Mouse (Mus musculus): ENCODE data around the gene Ephb4. TPM values are rescaled to one million over a fixed set of nuclear protein-coding genes. Genes with fewer than 3 reads are reported as not detected.

Gene Ephb4
- 6.6 and 8.0 TPM in 2 replicates for polyA plus RNA-seq (2015; fragmentation: Nextera tagmentation; extraction: Ambion mirVana)

DNA sequence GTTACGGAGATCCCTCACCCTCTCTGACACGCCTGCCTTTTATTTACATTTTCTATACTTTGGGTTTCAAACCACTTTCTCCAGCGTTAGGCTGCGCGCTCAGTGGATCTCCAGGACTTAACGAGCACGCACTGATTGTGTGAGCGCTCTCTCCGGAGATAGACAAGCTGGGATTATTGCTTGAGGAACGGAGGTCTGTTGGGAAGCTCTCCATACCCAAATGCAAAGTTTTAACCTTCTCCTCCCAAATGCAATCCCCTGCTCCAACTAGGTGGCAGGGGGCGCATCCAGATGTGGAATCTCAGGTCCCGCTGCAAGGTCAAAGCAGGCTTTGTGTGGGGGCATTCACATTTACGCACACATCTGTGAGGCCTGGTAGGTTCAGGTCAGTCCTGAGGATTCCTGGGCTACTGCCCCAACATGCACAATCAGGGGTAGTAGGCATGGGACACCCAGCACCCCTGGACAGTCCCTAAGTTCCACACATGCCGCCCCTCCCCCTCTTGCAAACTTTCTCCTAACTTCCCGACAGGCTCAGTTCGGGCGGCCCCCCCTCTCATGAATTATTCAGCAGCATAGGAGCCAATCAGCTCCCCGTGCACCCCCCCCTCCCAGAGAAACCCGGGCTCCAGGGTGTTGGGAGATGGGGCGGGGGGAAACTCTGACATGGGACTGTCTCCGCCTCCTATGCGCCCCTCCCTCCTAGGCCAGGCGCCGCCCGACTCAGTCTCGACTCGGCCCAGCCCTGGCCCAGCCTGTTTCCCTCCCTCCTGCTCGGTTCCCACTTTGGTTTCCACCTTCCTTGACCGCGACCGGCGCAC is at the start of gene Ephb4:
Ephb4 (plus strand) TSS at position 726 of the 821 bp plus-strand sequence.
- no peak for DNase-seq (ENCODE audit: low spot score)

DNA sequence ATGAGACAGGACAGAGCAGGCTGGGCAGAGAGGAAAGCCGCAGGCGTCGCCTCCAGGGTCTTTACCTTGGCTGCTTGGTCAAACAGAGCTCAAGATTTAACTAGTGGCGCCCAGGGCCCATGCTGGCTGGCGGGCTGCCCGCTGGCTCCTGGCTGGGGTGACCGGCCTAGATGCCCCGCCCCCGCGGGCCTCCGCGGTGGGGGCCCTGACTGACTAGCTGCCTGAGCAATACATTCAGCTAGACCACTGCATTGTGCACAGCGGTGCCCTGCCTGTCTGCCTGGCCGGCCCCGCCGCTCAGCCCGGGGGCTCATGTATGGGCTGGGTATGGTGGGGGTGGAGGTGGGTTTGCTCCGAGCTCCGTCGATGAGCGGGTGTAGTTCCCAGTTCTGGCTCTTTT is 48.7 kb upstream of the Ephb4 start:
- DNase-seq (ENCODE audit: low spot score) = no peak

DNA sequence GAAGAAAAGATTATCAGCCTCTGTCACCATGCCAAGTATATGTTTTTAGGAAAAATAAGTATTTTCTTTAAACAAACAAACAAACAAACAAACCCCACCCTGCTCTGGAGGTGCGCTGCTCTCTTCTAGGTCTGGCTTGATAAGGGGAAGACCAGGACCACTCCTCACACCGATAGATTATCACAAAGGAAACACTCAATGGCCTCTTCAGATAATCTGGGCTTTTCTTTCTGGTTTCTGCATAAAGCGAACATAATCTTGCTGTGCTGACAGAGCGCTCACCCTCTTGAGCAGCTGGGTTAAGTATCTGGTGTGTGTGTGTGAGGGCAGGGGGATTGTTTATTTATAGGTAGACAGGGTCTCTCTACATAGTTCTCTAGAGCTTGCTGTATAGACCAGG is 46.3 kb upstream of the Ephb4 start:
- DNase-seq (ENCODE audit: low spot score) = no peak

DNA sequence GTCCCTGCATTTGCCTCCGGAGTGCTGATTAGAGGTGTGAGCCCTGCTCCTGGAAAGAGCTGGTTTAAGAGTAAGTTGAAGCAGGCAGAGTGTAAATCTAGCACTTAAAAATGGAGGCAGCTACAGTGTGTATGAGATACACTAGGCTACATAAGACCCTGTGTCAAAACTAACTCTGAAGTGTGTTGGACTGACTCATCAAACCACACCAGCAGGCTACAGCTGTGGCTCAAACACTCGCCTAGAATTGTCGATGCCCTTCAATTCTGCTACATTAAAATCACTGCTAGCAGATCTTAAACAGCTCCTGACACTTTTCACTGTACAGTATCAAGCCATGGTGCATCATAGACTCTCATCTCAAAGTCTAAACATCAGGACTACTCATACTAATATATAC is 45.7 kb upstream of the Ephb4 start:
- DNase-seq (ENCODE audit: low spot score) = no peak

DNA sequence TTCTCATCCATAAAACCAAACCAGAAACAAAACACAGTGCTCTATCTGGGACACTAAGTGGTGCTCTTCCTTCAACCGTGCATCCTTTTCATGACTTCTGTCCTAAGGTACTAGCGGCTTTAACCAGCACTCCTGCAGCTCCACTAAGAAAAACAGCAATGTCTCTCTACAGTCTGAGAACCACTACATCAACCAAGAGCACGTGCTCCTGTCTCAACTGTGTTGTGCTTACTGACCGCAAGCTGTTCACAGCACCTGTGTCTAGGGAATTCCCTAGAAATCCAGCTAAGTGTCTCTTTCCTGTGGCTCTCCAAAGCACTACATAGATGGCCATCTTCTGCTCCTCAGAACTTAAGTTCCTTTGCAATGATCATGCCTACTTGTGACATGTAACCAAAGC is 45.1 kb upstream of the Ephb4 start:
- DNase-seq (ENCODE audit: low spot score) = no peak

DNA sequence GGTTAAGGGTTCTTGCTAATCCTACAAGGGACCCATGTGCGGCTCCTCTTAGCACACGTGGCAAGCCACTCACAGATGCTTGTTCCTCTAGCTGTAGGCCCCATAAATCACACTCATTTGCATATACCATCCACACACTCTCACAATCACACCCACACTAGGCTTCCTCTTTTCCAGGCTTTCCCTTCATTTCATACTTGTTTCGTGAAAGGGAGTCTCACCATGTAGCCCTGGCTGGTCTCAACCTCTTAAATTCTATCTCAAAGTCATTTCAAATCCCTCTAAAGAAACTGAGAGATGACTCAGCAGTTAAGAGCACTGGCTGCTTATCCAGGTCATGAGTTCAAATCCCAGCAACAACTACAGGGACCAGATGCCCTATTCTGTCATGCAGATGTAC is 44.1 kb upstream of the Ephb4 start:
- DNase-seq (ENCODE audit: low spot score) = no peak

DNA sequence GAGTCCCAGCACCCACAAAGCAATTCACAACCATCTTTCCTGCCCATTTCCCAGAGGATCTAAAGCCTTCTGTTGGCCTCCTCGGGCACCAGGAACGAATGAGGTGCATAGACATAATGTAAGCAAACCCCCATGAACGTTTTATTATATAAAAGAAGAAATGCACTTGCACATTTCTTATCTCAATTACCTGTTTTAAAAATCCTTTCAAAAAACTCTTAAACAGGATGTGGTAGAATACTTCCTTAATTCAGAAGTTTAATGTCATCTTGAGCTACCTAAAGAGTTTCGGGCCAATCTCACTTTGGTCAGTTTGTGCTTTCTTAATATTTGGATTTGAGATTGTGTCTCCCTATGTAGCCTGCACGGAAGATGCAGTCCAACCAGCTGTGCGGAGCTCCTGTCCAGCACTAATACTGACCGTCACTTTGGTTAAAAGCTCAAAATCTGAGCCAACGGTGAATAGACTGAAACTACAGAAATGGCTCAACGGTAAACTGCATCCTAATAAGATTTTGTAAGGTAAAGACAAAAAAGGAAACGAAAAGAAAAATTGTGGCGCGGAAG is 43.4 kb upstream of the Ephb4 start:
- no peak for DNase-seq (ENCODE audit: low spot score)

DNA sequence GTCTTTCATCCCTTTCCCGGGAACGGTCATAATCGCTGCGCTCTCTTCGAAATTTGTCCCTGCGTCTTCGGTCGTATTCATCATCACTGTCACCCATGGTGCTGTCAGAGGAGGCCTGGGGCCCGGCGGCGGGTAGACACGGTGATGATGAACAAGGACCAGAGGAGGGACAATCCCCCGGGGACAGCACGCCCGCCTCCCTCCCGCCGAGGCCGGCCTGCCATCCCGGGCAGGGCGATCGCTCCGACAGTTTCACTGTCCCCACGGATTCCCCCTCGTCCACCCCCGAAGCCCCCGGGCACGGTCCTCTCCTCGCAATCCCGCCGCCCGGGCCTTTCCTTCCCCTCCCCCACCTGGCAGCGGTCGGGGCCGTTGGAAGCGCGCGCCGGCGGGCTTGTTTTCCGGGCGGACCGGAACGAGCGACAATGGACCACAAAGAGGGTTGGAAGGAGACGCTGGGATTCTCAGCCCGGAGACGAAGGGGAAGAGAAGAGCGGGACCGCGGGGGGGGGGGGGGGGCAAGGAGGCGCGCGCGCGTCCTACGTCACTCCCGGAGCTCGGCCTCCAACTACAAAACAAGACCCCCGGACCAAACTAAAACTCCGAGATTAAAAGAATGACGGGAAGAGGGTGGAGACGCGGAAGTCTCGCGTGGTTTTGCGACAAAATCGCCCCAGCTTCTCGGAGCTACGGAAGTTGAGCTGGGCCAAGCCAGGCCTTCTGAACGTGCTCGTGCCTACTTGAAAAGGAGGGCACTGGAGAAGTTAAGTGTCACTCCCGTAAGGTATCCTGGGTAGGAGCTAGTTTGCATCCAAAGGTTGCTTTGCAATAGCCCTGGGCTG is 42.6 kb upstream of the Ephb4 start, which contains the start of gene Srrt:
Srrt (minus strand) TSS at position 604 of the 842 bp plus-strand sequence.
- DNase-seq (ENCODE audit: low spot score) = peak; percentile 96

DNA sequence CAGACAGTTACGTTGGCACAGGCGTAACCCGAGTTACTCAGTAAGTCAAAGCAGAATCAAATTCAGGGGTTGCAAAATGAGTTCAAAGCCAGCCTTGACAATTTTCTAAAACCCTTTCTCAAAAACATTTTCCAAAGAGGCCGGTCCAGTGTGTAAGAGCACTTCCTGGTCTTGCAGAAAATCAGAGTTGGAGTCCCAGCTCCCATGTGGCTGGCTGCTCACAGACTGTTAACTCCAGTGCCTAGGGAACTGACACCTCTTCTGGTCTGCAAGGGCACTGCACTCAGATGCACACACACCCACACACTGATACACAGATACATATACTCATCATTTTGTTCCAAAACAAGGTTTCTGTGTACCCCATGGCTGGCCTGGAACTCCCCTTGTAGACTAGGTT is 41.6 kb upstream of the Ephb4 start:
- DNase-seq (ENCODE audit: low spot score) = no peak

DNA sequence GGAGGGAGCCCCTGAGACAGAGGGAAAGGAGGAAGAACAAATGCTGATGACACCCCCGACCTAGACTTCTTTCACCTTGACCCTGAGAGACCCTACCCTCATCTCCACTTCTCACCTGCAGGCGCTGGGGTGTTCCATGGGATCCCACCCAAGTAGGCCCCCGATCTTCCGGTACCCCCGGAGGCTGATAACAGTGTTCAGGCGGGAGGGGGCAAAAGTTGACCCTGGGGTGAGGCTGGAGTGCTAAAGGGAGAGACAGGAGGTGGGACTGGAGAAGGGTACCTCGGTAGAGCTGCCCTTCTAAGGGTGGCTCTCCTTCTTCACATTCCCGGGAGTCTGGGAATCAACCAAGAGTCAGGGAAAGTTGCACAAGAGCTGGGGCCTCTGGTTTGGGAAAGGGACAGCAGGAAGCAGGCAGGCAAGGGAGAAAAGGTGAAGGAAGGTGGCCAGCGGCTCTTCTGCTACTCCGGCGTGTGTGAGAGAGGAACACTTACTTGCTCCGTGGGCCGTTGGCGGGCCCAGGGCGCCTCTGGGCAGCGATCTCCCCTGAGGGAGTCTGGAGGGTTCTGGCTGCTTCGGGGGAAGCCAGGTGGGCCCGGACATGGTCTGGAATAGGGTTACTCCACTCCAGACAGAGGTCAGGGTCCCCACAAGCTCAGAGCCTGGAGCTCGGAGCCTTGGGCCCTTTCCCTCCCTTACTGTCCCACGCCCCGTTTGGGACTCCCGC is 36.3 kb upstream of the Ephb4 start:
- no peak for DNase-seq (ENCODE audit: low spot score)

DNA sequence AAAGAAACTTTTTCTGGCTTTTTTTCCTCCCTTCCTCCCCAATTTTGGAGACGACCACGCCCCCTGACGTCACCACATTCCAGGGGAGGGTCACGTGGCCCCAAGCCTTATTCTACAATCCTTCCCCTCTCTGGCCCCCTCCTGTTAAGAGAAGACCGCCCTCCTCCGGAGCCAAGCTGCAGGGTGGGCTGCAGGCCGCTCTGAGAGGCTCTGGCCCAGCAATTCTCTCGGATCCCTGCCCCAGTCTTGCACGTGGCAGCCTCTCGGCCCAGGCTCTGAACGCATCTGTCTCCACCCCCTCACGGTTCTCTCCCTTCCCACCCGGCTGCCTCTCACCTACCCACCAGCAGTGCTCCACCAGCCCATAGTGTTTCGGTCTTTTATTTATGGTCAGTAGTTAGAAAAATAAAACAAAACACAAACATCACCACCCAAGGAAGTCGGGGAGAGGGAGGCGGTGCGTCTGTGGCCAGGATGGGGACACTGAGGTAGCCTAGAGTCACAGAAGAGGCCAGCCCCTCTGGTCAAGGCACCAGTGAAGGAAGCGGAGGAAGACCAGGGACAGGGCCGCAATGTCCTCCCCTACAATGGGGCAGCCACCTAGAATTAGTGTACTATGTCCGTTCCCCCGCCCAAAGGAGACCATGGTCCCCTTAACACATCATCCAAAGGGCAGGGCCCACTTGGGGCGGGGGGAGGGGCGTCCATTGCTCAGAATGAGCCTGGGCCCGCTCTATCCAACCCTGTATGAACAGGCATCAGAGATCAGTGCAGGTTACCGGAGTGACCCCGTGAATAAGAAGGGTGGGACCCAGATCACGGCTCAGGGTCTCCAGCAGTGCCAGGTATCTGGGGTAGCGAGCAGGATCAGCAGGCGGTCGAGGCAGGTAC is 35.5 kb upstream of the Ephb4 start, which contains the start of gene Trip6:
Trip6 (minus strand) TSS at position 212 of the 891 bp plus-strand sequence.
- no peak for DNase-seq (ENCODE audit: low spot score)

DNA sequence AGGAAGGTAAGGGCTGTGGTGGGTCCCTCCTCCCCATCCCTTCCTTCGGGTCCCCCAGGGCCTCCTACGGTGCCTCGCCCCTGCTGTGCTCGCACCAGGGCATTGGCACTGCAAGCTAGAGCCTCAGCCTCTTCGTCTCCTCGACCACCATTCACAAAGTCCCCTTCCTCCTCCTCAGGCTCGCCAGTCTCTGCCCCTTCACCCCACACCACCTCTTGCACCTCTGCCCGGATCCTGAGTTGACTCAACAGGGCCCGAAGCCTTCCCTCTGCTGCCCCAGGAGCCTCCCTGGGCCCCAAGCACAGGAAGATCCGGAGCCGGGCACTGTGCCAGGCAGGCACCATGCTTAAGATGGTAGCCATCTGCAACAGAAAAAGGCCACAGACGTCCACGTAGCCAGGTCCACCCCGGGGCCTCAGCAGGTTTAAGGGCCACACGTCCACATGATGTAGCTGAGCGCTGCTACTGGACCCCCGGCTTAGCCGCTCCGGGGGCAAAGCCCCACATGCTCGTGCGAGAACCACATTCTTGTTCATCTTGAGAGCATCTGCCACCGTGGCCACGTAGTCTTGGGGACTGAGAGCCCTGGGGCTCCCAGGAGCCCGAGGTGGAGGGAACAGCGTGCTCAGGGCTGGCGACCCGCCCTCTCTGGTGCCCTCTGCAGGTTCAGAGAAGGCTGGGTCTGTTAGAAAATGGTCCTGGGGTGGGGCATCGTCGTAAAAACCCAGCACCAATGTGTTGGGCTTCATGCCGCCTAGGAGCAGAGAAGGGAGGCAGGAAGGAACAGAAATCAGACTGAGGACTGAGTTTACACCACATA is 34.6 kb upstream of the Ephb4 start:
- DNase-seq (ENCODE audit: low spot score) = peak; percentile 27

DNA sequence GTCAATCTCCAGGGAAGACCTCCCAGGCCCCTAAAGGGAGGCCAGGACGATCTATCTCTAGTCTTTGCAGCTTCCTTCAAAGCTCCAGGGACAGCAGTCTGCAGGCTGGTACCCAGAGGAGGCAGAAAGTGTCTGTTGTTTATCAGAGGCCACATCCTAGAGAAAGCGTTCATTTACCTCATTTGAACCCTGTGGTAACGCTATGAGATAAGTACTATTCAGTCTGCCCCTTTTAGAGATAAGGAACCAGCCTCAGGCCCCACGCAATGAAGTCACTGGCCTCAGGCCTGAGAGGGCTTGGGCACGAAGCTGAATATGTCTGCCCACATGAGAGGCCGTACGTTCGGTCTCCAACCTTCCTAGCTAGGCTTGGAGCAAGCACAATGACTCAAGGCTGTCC is 32.5 kb upstream of the Ephb4 start:
- DNase-seq (ENCODE audit: low spot score) = no peak

DNA sequence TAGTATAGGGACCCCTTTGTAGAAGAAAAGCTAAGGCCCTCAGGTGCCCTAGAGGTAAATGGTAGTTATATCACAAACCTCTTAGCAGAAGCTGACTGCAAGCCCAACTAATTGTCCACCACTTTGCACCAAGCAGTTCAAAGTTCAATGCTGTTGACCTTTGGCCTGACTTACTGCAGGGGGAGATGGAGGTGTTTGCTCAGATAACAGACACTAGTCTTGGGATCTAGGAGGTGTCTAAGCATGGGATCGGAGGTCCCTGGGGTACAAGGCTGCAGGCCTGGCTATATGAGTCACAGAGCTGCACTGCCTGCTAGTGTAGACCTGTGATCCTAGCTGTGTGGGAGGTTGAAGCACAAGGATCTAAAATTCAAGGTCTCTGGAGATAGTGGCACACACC is 31.3 kb upstream of the Ephb4 start:
- DNase-seq (ENCODE audit: low spot score) = no peak

DNA sequence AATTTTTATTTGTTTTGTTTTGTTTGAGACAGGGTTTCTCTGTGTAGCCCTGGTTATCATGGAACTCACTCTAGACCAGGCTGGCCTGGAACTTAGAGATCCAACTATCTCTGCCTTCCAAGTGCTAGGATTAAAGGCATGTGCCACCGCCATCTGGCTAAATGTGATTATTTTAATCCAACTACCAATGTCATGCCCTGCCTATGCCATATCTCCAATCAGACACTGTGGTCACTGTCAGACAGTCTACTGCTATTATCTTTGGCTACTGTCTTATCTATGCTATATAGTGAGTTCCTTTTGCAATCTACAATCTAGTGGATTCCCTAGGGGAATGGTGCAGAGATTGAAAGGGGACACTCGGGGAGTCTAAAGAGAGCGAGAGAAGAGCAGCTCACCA is 28.9 kb upstream of the Ephb4 start:
- no peak for DNase-seq (ENCODE audit: low spot score)

DNA sequence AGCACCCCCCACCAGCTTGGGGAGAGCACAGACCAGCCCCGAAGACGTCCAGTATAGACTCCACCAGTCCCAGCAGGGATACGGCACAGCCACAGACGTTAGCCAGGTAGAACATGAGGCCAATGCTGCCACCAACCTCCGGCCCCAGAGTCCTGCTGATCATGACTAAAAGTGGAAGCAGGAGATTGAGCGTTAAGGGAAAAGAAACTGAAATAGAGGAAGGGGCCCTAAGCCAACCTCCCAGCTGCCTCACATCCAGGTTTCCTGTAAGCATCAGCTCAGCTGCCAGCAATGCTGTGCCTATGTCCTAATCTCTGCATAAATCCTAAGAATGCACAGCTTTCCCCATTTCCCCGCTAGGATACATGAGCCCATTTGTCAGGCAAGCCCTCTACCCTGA is 19.0 kb upstream of the Ephb4 start:
- no peak for DNase-seq (ENCODE audit: low spot score)

DNA sequence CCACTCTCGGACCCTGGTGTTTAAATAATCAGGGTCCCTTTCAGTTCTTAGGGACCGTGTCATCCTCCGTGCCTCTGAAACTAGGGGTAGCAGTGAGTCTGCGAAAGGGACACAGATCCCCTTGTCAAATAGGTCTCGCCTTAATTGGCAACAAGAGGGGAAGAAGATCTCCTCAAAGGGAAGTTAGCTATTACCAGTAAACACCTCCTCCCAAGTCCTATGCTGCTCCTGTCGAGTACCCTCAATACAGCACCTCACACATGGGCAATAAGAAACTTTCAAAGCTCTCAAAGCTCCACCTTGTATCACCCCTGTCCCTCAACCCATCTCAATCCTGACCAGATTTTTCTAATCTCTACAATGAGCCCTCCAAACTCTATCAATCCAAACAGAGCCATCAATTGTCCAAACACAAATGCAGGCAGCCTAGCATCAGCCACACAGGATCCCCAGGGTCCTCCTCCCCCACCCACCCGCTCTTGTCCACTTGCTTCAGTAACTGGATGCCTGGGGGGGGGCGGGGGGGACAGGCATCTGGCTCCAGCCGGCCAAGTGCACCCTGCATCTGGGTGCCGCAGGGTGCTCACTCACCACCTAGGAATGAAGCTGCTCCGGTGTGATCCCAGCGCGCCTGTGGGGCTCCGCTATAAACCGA is 16.9 kb upstream of the Ephb4 start:
- DNase-seq (ENCODE audit: low spot score) = no peak

DNA sequence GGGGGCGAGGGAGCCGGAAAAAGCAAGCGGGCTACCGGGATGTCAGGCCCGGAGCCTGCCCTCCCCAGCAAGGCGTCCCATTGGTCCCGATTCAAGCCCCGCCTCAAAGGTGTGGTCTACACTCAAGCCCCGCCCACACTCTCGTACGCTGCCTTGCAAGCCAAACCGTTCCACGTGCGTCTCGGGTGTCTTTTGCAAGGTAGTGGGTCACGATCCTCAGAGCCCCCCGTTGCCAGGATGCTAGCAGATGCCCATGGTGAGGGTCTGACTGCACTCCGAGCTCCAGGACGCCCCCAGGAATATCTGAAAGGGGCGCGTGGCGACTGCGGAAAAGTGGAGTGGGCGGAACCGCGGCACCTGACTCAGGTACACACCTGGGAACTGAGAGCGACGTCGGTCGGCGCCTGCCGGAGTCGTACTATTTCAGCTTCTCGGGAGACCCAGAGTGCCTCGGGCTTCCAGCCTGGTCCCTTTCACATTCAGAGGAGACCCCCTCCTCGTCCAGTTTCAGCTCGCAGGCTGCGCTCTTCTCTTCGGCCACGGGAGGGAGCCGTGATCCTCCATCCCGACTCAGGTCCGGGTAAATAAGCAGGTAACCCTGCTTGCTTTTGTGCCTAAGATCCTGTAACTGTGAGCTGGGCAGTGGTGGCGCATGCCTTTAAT is 16.3 kb upstream of the Ephb4 start, which contains the start of gene Slc12a9:
Slc12a9 (minus strand) TSS at position 86 of the 663 bp plus-strand sequence.
- DNase-seq (ENCODE audit: low spot score) = peak; percentile 95
